Mouse (Mus musculus) urinary bladder, adult 2 months (tissue): ENCODE measurements around the gene Pdlim1. TPM values are rescaled to one million over a fixed set of nuclear protein-coding genes. Genes with fewer than 3 reads are reported as not detected.

Experiments
- DNase-seq: peaks from one replicate; pipeline ENCODE4 v3.0.0; 2022; ENCODE audit warnings: low spot score
- polyA plus RNA-seq: library from polyadenylated mRNA; depleted of rRNA; stranded (reverse); fragments of >200 nt; gene quantifications from 2 replicates; pipeline ENCODE4 v1.2.3, GENCODE M21; 2012; rRNA removed

Pdlim1 gene
- 79.7 and 89.7 TPM in 2 replicates for polyA plus RNA-seq

GRCm38 (mm10) chr19:40271308-40271892, at the start of gene Pdlim1:
Gene Pdlim1 (minus strand): TSS chr19:40271842.
- DNase-seq: peak; percentile 71

DNA sequence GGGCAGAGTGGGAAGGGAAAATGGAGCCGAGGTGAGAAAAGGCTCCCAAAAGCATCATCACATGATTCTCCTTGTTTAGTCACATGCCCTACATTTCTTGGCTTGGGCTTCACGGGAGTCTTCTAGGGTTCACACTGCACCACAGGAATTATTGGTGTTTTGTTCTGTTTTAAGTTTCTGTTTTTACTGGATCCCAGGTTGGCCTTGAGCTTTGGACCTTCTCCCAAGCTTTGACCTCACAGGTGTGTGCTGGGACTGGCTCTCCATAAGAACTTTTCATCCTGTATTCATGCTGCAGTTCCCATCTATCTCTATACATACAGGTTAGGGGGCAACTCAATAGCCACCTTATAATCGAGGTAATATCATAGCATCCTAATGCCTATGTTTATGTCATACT, 47.6 kb upstream of the Pdlim1 start:
- DNase-seq: no peak

- DNase-seq: no peak
Measured at GRCm38 (mm10) chr19:40318511-40318910, 46.9 kb upstream of the Pdlim1 start.

- DNase-seq: no peak
Measured at GRCm38 (mm10) chr19:40317001-40317400, 45.4 kb upstream of the Pdlim1 start.

- no peak for DNase-seq
Measured at GRCm38 (mm10) chr19:40314252-40314651, 42.6 kb upstream of the Pdlim1 start.

GRCm38 (mm10) chr19:40311631-40312030, 40.0 kb upstream of the Pdlim1 start:
- DNase-seq: no peak

- no peak for DNase-seq
Measured at GRCm38 (mm10) chr19:40310410-40311130, 38.9 kb upstream of the Pdlim1 start.

DNA sequence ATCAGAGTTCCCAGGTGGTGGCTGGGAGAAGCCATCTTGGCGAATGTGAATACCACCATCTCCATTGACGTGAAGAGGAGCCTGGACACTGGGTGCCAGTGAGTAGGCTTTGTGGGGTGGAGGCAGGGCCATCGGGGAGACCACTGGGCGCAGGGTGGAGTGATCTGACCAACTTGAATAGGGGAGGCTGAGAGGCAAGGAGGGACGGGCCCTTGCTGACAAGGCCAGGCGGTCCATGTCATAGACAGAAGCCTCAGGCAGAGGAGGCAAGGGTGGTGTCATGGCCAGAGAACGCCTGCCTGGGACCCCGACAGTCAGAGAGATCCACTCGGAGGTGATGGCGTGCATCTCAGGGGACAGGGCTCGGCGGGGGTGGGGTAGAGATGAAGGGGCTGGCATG, 38.3 kb upstream of the Pdlim1 start:
- DNase-seq: no peak

GRCm38 (mm10) chr19:40307550-40307949, 35.9 kb upstream of the Pdlim1 start:
- DNase-seq: no peak

DNA sequence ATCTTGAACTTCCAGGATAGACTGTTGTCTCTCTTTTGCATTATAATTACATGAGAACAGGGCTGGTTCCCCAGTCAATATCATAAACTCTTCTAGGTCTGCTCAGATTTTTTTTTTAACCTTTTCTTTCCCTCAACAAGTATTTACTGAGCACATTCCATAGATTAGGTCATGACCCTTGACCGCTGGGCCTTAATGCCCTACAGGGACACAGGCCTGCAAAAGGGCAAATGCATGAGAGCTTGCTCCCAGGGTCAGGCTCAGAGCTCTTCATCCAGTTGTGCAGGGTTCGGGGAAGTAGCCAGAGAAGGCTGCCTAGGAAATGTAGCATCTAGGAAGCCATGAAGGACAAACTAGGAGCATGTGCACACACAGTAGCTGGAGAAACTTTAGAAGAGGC, 35.0 kb upstream of the Pdlim1 start:
- DNase-seq: no peak

DNA sequence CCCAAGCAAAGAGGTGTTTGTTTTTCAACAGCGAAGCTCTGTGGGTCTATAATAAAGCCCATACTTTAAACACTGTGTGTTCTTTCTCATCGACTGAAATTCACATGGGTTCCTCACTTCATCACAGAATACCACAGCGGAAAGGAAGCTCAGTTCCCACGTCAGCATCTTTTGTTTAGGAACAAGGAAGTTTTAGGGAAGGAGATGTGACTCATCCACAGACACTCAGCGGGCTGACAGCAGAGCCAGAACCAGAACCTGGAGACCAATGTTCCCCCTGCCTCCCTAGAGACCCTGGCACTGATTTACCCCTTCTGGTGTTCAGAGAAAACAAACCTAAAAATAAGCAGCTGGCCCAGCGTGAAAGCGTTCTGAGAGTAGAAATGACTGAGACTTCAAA, 33.8 kb upstream of the Pdlim1 start:
- DNase-seq: no peak

GRCm38 (mm10) chr19:40302916-40303315, 31.3 kb upstream of the Pdlim1 start:
- DNase-seq: no peak

DNA sequence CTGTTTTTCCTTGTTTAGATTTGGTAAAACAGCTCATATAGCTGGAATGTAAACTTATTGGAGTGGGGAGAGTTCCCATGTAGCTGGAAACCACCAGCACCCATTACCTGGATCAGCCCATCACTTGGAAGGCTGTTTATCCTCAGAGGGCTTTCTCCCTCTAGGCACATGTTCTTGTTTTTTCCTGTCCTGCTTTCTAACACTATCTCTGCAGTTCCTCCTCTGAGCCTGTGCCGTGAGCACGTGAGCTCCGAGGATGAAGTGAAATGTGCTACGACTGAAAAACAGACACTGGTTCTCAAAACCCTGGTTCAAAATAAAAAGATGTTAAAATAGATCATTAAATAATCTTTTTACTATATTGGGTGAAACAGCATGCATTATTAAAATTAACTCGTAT, 30.8 kb upstream of the Pdlim1 start:
- DNase-seq: no peak

DNA sequence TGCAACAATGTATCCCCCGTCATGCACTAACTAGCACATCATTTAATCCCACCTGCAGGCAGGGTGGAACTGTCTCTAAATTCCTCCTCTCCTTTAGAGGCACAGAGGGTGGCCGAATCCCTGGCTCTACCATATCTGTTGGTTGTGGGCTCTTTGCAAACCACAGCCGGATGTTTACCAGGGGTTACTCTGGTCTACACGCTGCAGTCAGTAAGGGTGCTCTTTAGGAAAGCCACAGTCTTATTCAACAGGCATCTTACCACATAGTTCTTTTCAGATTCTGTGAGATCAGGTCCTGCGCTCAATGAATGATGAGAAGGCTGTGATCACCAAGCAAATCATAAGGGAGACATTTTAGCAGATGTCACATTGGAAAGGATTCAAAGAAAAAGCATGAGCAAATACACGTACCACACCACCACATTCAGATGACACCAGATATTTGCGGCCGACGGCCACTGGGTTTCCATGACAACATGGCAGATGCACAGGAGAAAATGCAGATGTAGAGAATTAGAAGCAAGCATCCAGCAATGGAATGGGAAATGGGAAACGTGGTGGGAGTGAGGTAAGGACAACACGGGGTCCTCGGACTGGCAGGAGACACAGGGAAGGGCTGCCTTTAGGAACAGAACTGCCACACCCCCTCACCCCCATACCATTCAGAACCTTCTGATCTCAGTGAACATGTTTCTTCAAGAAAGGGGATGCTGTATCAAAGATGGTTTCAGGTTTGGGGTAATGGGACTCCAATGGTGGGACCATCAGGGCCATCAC, 28.5 kb upstream of the Pdlim1 start:
- DNase-seq: no peak

DNA sequence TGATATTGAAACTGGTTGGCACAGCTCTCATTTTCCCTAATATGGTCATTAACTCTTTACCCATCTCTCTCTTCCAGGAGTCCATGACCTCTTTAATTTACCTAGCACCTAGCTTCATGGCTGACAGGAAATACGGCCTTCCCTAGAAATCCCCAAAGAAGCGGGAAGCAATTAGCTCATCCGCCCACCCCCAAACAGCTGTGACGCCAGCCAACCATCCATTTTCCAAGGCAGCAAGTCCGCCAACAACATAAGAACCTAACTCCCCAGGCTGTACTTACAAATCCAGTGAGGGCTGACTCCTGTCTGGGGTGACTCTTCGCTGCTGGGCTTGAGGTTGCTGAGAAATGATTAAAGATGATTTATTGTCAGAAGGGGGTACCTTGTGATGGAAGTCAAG, 27.5 kb upstream of the Pdlim1 start:
- no peak for DNase-seq

DNA sequence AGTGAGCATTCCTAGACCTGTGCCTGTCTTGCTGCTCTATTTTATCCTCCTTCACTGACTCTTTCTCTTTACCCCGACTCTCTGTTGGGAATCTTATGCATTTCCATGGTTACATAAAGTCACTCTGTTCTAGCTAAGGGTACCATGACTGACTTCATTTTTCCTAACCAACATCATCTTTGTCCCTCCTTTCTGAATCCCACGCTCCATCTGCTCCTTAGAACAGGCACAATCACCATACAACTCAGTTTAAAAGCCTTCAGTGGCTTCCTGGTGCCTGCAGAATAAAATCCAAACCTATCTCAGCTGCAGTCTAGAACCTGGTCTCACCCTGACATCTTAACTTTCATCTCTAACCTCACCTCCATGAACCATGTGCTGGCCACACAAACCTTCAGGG, 26.9 kb upstream of the Pdlim1 start:
- no peak for DNase-seq

- DNase-seq: no peak
Measured at GRCm38 (mm10) chr19:40297798-40298144, 26.1 kb upstream of the Pdlim1 start.

DNA sequence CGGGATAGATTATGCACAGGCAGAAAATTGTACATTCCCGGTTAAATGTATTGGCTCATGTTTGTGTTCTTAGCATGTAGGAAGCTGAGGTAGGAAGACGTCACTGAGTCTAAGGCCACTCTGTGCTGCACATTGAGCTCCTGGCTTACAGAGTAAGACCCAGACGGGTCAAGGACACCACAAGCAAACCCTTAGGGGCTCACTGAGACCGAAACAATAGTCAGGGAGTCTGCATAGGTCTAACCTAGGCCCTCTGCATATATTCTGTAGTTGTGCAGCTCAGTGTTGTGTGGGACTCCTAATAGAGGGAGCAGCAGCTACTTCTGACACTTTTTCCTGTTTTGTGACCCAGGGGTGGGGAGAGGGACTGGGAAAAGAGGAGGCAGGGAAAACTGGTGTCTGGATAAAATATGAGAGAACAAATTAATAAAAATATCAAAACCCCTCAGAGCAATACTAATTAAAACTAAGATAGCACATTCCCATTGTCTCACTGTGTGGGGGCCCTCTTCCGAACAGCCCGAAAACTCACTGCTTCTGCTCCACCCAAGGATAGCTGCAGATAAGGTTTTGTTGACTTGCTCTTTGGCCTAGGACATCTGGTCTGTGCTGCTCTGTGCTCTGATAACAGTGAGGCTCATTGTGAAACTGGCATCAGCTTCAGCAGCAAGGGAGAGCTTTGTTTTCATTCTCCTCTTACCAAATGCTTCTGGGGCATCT, 25.6 kb upstream of the Pdlim1 start:
- DNase-seq: no peak

DNA sequence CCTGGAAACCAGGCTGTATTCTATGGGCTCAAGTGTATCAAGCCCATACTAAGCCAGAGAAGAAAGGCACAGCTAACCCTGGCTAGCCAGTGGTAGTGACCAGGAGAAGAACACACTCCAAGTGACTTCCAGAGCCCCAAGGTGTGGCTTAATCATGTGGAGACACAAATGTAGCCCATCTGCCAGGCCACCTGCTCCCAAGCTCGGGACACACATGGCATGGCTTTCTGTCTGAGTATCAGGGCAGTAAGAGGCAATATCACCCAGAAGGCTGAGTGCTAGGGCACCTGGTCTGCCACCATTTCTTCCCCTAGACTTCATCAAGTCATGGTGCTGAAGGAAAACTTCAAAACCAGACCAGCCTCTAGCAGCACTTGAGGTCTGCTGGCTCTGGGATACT, 22.6 kb upstream of the Pdlim1 start:
- no peak for DNase-seq

GRCm38 (mm10) chr19:40293791-40294190, 22.1 kb upstream of the Pdlim1 start:
- no peak for DNase-seq

DNA sequence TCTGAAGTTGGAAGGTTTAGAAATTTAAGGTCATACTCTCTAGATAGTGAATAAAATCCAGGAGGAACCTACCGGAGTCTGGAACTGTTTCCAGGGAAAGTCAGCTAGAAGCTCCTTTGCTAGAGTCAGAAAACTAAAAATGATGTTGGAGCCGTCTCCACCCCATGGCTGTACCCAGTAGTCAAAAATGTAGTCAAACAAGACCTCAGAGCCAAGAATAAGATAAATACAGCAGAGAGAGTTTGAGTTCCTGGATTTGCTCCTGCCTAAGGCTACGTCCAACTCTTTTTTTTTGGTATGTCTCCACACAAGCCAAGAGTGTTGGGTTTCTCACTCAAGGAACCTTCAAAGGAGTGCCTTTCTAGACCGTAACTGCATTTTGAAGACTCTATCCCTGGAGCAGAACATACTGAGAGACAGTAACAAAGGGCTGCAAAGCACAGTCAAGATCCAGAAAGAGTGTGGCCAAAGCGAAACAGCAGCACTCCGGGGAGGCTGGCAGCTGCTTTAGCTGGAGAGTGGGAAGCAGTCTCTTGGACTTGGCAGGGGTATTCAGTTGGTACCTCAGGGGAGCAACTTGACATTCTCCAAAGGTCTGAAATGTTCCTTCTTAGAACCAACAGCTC, 18.6 kb upstream of the Pdlim1 start:
- no peak for DNase-seq

GRCm38 (mm10) chr19:40288415-40288814, 16.8 kb upstream of the Pdlim1 start:
- peak; percentile 11 for DNase-seq
